Mouse (Mus musculus): ENCODE data around the gene Zfp217.

Gene Zfp217

GRCm38 (mm10) chr2:170134026-170134690 lies 13.7 kb downstream of the Zfp217 start:
- no peak for DNase-seq (ENCODE audit: extremely low spot score, low spot score)

DNA sequence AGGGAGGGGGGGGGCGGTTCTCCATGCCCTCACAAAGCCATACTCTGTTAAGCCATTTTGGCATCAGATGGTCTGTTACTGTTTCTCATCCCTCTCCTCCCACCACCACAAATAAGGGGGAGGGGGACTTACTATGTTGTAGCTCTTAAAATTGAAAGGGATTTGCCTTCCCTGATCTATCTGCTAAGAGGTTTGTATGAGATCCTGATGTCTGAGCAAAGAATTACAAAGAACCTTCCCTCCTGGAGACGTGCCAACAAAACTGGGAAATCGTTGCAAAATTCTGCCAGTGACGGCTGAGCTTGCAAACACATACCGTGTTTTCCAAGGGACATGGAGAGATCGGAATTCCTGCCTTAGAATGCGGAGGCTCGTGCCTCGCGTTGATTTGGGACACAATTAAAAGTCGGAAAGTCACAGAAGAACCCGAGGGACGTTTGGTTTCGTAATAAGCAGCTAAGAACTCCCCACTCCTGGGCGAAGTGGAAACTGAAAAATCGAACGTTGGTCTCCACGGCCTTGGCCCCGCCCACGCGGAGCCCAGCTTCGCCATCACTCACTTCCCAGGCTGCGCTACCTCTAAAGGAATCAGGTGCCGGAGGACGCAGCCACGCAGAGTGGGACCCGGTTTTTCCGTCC lies 14.7 kb downstream of the Zfp217 start:
- DNase-seq (ENCODE audit: extremely low spot score, low spot score) = peak; percentile 66

DNA sequence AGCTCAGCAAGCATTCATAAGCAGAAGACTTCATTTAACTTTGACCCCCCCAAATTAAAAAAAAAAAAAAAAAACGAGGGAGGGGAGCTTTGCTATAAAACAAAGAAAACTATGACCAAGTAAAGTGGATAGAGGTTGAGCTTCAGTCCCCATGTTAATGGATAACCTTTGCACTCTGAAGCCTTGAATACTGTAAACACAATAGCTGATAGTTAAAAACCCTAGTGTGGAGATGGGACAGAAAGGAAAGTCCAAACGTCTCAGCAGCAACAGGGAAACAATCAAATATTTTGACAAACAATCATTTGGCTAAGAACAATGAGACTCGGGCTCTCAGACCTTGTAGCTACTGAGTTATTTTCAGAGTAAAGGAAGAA lies 15.2 kb downstream of the Zfp217 start:
- no peak for DNase-seq (ENCODE audit: extremely low spot score, low spot score)

- DNase-seq (ENCODE audit: extremely low spot score, low spot score) = no peak
These were observed 15.9 kb downstream of the Zfp217 start for GRCm38 (mm10) chr2:170131981-170132460.

DNA sequence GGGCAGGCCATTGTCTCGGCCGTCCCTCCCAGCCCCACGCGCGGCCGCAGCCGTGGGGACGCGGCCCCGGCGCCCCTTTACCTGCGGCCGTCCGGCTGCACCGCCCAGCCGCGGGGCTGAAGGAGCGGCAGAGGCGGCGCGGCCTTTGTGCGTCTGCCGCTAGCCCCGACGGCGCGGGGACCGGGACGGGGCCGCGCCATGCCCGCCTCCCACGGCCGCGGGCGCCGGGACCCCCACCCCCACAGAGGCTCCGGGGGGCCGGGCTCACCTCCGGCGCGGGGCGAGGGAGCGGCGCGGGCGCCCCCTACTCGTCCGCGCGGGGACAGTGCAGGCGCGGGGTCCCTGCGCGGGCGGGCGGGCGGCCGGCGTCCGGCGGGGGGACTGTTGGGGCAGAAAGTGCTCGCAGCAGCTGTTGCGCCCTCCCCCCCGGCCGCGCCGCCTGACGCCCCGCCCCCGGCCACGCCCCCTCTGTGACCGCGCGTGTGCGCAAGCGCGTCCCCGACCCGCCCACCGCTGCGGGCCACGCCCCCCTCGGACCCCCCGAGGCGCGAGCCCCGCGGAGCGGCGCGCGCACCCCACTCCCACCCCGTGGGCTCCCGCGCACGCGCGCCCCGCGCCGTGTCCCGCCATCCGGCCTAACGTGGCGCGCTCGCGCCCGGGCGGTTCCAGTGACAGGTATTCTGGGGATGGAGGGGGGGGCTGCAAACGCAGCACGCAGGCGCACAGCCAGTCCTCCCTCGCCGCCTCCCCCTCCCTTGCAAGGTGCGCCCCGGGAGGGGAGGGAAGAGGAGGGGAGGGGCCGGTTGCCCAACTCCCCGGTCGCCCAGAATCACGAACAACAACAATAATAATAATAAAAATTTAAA lies 16.9 kb downstream of the Zfp217 start:
- peak; percentile 97 for DNase-seq (ENCODE audit: extremely low spot score, low spot score)

- peak; percentile 68 for DNase-seq (ENCODE audit: extremely low spot score, low spot score)
These were observed 17.8 kb downstream of the Zfp217 start for GRCm38 (mm10) chr2:170129923-170130779.

- no peak for DNase-seq (ENCODE audit: extremely low spot score, low spot score)
These were observed 18.5 kb downstream of the Zfp217 start for GRCm38 (mm10) chr2:170129248-170129922.

GRCm38 (mm10) chr2:170128461-170129247 lies 19.2 kb downstream of the Zfp217 start:
- no peak for DNase-seq (ENCODE audit: extremely low spot score, low spot score)

DNA sequence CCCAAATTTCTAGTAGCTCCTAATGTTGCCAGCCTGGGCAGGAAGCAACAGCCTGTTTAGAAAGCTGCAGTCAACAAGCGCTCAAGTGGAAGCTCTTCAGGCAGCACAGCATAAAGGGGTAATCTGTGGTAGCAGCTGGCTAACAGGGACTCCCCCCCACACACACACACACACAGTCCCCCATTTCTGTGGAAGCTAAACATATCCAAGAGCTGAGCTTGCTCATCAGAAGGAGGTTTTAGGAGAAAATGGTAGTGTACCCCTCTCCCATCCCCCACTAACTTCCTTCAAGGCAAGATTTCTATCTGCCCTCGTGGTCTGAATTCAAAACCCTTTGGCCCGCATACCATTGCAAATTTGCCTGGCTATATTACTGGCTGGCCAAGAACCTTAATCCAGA lies 20.4 kb downstream of the Zfp217 start:
- no peak for DNase-seq (ENCODE audit: extremely low spot score, low spot score)

- DNase-seq (ENCODE audit: extremely low spot score, low spot score) = no peak
These were observed 21.6 kb downstream of the Zfp217 start for GRCm38 (mm10) chr2:170126266-170126665.

DNA sequence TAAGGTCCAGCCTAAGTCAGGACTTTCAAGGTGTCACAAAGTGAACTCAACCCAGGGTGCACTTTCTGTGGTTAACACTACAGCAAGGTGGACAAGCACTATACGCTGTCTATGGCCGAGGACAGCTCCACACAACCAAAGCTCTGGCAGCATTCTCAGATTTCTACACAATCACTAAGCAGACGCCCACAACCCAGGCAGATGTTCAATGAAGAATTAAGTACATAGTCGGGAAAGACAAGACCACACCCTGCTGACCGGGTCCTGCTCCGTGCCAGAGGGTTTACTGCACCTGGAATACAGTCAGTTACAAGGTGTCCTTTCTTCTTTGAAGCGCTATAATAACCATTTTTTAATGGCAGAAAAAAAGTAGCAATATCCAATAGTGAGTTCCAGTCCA lies 25.7 kb downstream of the Zfp217 start:
- no peak for DNase-seq (ENCODE audit: extremely low spot score, low spot score)

- DNase-seq (ENCODE audit: extremely low spot score, low spot score) = no peak
These were observed 27.5 kb downstream of the Zfp217 start for GRCm38 (mm10) chr2:170120139-170121027.

DNA sequence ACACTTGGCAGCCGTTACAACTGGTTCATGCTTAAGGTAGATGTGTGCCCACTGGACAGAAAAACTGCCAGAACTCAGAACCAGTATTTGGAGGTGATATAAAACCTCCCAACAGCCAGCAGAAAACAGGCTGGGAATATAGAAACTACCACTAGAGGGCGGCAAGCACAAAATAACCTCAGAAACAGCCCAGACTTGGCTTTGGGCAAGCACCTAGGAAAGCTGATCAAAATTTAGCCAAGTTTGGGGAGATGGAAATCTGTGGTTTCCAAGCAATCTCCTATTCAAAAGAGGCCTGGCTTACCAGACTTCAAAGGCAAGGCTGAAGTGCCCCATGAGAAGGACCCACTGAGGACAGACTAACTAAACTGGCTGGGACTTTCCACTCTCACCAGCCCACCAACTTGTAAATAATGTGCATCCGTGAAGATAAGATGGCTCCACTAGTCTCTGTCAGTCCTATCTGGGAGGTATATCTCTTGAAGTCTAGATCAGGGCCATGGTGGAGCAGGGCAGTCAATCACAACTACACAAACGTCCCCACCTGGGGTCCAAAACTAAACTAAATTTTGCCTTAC lies 31.1 kb downstream of the Zfp217 start:
- peak; percentile 64 for DNase-seq (ENCODE audit: extremely low spot score, low spot score)

DNA sequence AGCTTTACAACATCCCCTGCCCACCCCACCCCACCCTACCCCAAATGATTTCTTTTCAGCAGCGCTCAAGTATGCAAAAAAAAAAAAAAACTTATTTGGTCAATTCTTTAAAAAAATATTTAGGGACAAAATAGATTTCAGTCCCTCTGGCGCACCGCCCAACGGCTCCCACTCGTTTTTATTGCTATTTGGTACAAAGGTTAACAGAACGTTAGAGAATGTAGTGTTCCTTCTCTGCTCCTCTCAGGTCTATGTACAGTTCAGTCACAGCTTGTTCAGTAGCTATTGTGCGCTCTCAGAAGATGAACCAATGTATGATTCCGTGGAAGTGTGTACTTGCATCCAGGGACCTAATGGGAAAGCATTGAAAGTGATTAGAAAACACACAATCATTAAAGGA lies 37.6 kb downstream of the Zfp217 start:
- DNase-seq (ENCODE audit: extremely low spot score, low spot score) = no peak

DNA sequence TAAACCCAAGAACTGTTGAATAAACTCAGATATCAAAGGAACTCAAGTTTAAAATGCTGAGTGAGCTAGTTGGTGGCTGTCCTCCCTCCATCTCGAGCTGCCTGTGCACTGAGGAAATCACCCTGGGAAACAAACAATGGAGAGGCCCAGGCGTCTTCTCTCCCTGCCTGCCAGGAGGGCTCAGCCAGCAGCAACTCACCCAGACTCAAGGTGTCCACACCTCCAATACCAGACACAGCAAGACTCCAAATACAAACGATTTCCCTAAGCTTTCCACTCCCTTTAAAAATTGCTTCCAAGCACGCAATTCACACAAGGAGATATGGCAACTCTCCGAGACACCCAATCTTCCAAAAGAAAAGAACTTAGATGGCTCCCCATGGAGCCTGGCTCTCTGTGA lies 38.4 kb downstream of the Zfp217 start:
- DNase-seq (ENCODE audit: extremely low spot score, low spot score) = no peak

- no peak for DNase-seq (ENCODE audit: extremely low spot score, low spot score)
These were observed 40.1 kb downstream of the Zfp217 start for GRCm38 (mm10) chr2:170107791-170108190.

GRCm38 (mm10) chr2:170106000-170106399 lies 41.9 kb downstream of the Zfp217 start:
- no peak for DNase-seq (ENCODE audit: extremely low spot score, low spot score)

DNA sequence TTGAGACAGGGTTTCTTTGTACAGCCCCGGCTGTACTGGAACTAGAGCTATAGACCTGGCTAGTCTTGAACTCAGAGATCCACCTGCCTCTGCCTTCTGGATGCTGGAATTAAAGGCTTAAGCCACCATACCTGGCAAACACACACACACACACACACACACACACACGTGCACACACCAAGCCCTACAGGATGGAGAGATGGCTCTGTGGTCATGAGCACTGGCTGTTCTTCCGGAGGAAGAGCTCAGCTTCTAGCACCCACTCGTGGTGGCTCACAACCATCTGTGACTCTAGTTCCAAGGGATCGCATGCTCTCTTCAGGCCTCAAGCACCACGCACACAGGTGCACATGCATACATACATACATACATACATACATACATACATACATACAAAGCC lies 43.5 kb downstream of the Zfp217 start:
- no peak for DNase-seq (ENCODE audit: extremely low spot score, low spot score)

All from neural tube, embryonic 10.5 days (tissue).